Mouse (Mus musculus): ENCODE results near the gene Tomm5.
"Not testable (repeated sequence)": the region's sequence is repeated elsewhere in the genome, so short reads cannot be mapped to it uniquely, and the experiment has no call there.

The Tomm5 gene

GRCm38 (mm10) chr4:45107601-45108277 lies at the start of gene Tomm5:
TSS of gene Tomm5 (minus strand) at chr4:45108114.
- DNase-seq (ENCODE audit: low spot score in 2 of 2), result peak; percentile 79 to 88

DNA sequence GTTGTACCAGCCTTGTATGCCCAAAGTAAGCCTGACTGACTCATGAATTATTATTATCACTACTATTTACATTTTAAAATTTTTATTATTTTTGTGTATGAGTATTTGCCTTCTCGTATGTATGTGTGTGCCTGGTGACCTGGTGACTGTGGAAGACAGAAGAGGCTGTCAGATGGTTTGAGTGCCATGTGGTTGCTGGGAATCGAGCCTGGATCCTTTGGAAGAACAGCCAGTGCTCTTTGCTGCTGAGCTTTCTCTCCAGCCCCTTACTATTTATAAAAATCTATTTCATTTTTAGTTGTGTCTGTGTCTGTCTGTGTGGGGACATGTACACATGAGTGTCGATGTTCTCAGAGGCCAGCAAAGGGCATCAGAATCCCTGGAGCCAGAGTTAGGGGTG lies 48.5 kb upstream of the Tomm5 start:
- no peak for DNase-seq (ENCODE audit: low spot score in 2 of 2)

DNA sequence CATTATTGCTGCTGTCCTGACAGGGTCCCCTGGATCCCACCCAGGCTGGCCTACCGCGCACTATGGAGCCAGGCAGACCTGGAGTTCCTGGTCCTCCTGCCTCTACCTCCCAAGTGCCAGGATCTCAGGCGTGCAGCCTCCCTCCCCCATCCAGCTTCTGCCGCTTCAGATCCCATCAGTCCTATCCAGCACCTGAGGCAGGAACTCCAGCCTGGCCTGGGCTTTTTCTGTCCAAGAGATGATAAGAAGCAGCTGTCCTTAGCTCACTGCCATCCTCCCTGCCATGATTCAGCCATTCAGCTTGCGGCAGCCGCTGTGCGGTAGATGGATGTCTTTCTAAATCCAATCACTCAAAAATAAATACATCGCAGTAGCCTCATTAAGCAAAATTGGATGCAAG lies 35.1 kb upstream of the Tomm5 start:
- no peak for DNase-seq (ENCODE audit: low spot score in 2 of 2)

DNA sequence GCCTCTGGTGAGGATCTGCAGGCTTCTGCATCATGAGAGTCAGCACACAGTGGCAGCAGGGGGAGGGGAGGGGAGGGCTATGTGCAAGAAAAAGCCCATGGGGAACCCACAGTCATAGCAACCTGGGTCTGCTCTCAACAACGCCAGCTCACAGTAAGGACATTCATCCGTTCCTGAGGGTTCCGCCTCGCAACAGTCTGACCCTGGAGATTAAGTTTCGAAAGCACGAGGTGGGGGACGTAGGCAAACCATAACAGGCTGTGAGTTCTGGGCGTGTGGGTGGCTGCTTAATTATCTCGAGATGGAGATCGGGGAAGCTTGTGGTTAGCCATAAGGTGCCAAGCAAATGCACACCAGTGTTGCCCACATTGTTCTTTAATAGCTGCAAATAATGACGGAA lies 34.5 kb upstream of the Tomm5 start:
- no peak for DNase-seq (ENCODE audit: low spot score in 2 of 2)

DNA sequence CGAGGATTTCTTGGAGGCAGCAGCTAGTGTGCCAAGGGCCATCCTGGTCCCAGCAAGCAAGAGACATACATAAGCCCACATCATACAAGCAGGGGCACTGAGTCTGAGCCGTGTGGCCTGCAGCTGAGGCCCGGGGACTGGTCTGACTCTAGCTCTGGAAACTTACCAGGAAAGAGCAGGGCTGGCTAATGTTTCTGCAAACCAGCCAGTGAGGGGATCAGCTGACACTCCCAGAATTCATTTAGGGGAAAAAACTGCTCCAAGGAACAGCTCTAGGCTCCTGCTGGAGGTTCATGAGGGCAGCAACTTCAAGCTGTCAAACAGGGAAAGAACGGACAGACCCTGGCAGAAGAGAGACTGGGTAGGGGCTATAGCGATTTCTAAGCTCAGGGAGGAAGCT lies 33.9 kb upstream of the Tomm5 start:
- no peak for DNase-seq (ENCODE audit: low spot score in 2 of 2)

DNA sequence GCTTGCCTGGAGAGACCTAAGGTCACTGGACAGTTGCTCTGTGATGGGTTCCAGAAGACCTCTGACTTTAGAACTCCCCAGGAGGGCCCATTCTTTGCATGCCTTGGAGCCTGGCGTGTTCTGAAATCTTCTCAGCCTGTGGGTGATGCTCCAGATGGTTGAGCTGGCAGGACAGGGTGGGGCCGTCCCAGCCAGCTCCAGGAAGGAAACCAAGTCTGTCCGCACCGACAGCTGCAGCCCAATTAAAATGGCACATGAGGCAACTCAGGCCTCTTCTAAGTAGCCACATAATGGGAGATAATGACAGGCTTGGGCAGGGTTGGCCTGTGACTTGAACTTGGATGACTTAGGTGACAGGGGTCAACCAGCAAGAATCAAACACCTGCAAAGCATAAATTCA lies 29.7 kb upstream of the Tomm5 start:
- no peak for DNase-seq (ENCODE audit: low spot score in 2 of 2)

DNA sequence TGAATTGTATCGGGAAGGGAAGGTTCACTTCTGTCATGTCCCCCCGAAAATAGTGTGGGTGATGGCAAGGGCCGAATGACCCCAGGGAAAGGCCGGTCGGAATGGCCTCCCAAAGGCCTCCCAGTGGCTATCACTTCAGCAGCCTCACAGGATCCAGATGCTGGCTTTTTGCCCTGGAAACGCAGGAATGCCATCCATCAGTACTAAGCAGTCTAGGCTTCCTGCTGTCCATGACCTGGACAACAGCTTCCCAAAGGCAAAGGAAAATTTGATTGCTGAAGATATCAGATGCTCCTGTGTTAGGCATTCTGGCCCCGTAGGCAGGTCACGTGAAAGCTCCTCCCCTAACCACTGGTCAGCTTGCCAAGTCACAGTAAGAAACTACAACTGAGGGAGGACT lies 26.6 kb upstream of the Tomm5 start:
- DNase-seq (ENCODE audit: low spot score in 2 of 2), result no peak

GRCm38 (mm10) chr4:45131021-45131420 lies 23.1 kb upstream of the Tomm5 start:
- DNase-seq (ENCODE audit: low spot score in 2 of 2), result no peak

DNA sequence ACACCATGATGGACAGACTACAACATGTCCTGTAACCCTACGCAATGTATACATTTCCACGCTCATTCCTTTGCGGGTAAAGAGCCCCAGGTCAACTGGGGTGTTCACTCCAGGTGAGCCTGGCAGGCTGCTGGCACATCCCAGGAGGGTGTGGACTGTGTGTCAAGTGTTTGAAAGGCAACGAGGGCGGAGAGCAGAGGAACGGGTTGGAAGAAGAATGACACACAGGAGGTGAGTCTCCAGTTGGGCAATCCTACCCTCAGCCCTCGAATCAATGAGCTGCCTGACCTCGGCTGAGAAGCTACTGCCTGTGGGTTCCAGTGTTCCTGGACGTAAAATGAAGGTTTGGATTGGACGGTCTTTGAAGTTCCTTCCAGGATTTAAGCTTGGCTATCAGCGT lies 13.4 kb upstream of the Tomm5 start:
- no peak for DNase-seq (ENCODE audit: low spot score in 2 of 2)

DNA sequence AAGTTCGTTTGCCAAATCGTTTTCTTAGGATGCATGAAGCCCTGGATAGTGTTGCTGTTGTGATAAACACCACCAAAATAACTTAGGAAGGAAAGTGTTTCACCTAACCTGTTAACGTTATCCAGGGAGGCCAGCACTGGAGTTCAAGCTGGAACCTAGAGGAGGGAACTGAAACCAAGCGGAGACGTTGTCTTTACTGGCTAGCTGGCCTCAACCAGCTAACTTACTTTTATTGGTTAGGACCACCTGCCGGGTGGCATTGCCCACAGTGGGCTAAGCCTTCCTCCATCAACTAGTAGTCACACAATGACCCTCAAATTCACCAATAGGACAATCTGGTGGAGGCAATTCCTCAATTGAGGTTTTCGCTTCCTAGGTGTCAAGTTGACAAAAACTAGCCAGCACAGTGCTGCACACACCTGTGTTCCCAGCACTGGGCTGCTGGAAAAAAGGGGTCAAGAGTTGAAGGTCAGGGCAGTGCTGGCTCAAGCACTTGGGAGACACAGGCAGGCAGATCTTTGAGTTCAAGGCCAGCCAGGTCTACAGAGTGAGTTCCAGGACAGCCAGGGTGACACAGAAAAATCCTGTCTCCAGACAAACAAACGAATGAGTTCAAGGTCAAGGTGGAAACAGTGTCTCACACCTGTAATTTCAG lies 669 bp upstream of the Tomm5 start:
- no peak for DNase-seq (ENCODE audit: low spot score in 2 of 2)

DNA sequence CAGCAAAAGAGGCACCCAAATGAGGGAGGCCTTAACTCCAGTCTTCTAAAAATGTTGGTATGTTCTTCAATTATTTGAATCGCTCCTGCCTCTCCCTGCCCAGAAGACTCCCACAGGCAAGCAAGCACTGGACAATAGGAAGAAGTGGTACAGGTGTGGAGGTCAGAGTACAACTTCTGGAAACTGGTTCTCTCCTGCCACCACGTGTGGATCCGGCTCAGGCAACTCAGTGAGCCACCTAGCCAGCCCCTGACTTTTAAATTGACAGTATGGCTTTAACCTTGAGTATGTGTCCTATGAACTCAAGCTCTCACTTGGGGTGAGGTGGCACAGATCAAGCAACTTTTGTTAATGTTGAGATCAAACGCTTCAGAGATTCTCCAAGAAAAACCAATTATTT lies 848 bp downstream of the Tomm5 start:
- DNase-seq (ENCODE audit: low spot score in 2 of 2), result no peak

DNA sequence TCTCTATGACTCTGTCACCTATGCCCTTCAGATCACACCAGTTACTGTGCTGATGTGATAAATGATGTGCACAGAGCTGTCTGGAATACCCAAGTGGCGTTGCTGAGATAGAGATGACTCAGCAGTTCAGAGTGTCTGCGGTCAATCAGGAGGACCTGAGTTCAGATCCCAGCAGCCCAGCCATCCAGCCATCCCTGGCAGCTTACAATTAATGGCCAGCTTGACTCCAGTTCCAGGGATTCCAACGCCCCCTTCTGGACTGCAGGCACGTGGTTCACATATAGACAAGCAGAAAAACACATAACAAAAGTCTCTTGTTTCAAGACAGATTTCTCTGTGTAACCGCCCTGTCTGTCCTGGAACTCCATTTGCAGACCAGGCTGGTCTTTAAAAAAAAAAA lies 1.5 kb downstream of the Tomm5 start:
- DNase-seq (ENCODE audit: low spot score in 2 of 2), result no peak

- DNase-seq (ENCODE audit: low spot score in 2 of 2), result peak in 1 of 2 experiments; percentile 45
These were observed 10.6 kb downstream of the Tomm5 start for GRCm38 (mm10) chr4:45097198-45097872.

DNA sequence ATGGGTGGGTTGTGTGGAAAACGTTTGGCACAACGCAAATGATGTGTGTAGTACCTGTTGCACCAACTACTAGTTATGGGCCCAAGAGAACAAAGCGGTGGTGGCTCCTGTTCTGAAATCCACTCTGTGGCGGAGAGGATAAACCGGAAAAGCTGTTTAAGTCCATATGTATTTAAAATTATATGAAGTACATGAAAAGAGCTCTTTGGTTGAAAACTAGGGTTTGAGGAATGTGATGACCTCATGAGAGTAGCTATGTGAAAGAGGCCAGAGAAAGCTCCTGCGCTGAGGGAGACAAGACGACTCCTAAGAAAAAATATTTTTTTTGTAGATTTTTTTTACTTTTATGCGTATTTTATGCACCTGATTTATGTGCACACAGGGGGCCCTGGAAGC lies 23.0 kb downstream of the Tomm5 start:
- no peak for DNase-seq (ENCODE audit: low spot score in 2 of 2)

DNA sequence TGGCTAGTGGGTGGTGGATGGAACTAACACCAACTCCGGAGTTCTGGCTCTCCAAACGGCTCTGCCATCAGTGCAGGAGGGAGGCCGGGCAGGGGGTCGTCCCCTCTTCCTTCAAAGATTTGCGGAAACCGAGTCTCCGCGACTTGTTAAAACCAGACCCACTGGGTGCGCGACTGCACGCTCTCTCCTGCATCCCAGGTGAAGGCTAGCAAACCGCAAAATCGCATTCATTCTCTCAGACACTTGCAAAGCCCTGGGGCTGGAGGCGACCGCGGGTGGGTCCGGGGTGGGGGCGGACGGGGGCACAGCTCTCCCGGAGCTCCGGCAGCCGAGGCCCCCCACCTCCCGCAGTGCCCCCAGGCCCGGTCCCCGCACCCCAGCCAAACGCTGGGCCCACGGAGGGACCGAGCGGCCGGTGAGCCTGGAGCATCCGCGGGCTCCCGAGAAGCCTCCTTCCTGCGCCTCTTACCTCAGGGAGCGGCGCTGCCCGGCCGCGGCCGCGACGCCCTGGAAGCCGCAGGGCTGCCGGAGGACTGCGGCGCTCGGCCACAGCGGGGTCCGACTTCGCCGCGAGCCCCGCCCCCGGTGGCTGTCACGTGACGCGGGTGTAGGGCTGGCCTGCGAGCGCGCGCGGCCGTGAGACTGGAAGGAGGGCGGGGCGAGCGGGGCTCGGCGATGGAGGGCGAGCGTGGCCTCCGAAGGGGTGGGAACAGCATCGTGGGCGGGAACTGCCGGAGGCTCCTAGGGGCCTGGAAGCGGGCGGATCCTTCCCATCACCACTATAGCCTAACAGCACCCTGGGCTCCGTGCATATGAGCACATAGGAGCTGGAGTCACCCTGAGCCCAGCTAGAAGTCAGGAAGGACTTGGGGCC lies 23.7 kb downstream of the Tomm5 start, which contains the start of gene Fbxo10:
TSS of gene Fbxo10 (minus strand) at position 584 of the 874 bp plus-strand sequence.
- peak; percentile 85 to 90 for DNase-seq (ENCODE audit: low spot score in 2 of 2)

GRCm38 (mm10) chr4:45083487-45083886 lies 24.4 kb downstream of the Tomm5 start:
- DNase-seq (ENCODE audit: low spot score in 2 of 2), result no peak

GRCm38 (mm10) chr4:45082951-45083350 lies 25.0 kb downstream of the Tomm5 start:
- no peak for DNase-seq (ENCODE audit: low spot score in 2 of 2)

GRCm38 (mm10) chr4:45081041-45081440 lies 26.9 kb downstream of the Tomm5 start:
- not testable (repeated sequence) for DNase-seq (ENCODE audit: low spot score in 2 of 2)

GRCm38 (mm10) chr4:45073544-45073943 lies 34.4 kb downstream of the Tomm5 start:
- no peak for DNase-seq (ENCODE audit: low spot score in 2 of 2)

- DNase-seq (ENCODE audit: low spot score in 2 of 2), result no peak
These were observed 35.5 kb downstream of the Tomm5 start for GRCm38 (mm10) chr4:45072261-45072973.

- no peak for DNase-seq (ENCODE audit: low spot score in 2 of 2)
These were observed 40.2 kb downstream of the Tomm5 start for GRCm38 (mm10) chr4:45067742-45068141.
